Mouse (Mus musculus) kidney, embryonic 16.5 days (tissue): ENCODE results near the gene Idua. TPM values are rescaled to one million over a fixed set of nuclear protein-coding genes. Genes with fewer than 3 reads are reported as not detected.
A peak's percentile ranks its signal among the peaks of the same experiment; 100 is the strongest.

Experiments
- ATAC-seq: fragments of 200-750 bp; cut with Nextera tagmentation; 2 replicates; pipeline ENCODE4 v1.8.0; 2017; ENCODE audit warnings: moderate TSS enrichment; ENCODE audit not compliant: low FRiP score, low TSS enrichment
- H3K27ac ChIP-seq: fragments of 300-500 bp; sonication (generic); 2 replicates; pipeline ENCODE4 v1.5.1; 2014; ENCODE audit warnings: low read length
- H3K27me3 ChIP-seq: fragments of 300-500 bp; sonication (generic); 2 replicates; pipeline ENCODE4 v1.6.1; 2014; ENCODE audit warnings: low read length, control low read depth, mixed read lengths; ENCODE audit not compliant: insufficient read depth
- H3K36me3 ChIP-seq: fragments of 300-500 bp; sonication (generic); 2 replicates; pipeline ENCODE4 v1.6.1; 2014; ENCODE audit warnings: low read length, control low read depth, mixed read lengths; ENCODE audit not compliant: insufficient read depth
- H3K4me1 ChIP-seq: fragments of 300-500 bp; sonication (generic); 2 replicates; pipeline ENCODE4 v1.6.1; 2014; ENCODE audit warnings: low read length, control low read depth, mixed read lengths; ENCODE audit not compliant: insufficient read depth
- H3K4me2 ChIP-seq: fragments of 300-500 bp; sonication (generic); replicated peaks from 2 replicates; pipeline ENCODE4 v1.6.1; 2014; ENCODE audit warnings: low read depth, low read length
- H3K4me3 ChIP-seq: fragments of 300-500 bp; sonication (generic); 2 replicates; pipeline ENCODE4 v1.5.1; 2014; ENCODE audit warnings: mild to moderate bottlenecking, low read length
- H3K9ac ChIP-seq: fragments of 300-500 bp; sonication (generic); replicated peaks from 2 replicates; pipeline ENCODE4 v1.6.1; 2014; ENCODE audit warnings: low read length
- H3K9me3 ChIP-seq: fragments of 300-500 bp; sonication (generic); 2 replicates; pipeline ENCODE4 v1.6.1; 2016; ENCODE audit warnings: low read length, control low read depth
- WGBS: fragments of 180-500 bp; shearing (Covaris S2); extraction: QIAGEN DNeasy Blood & Tissue Kit; methylation state at CpG from one replicate; pipeline ENCODE4 v1.1.7; 2014; 5-methylcytosine and 5-hydroxymethylcytosine counted together
- polyA plus RNA-seq: library from polyadenylated mRNA; unstranded; fragments of >200 nt; fragmentation: Nextera tagmentation; extraction: Ambion mirVana; gene quantifications from 2 replicates; pipeline ENCODE4 v1.2.1, GENCODE M21; 2015

Gene Idua
- polyA plus RNA-seq, 1 experiment from 2014 or later: 12.0 TPM

GRCm38 (mm10) chr5:108654444-108654990, 5.6 kb upstream of the Idua start:
- 90% methylated on average over 10 of the region's 10 CpGs for WGBS
- peaks cover 3% of the 10 kb centered on the region for H3K4me1 ChIP-seq
- ATAC-seq: no peak
- no peaks in the 10 kb centered on the region for H3K27me3 ChIP-seq
- H3K4me3 ChIP-seq: no peak overlapping the region
- no peak overlapping the region for H3K4me2 ChIP-seq
- peaks cover 37% of the 10 kb centered on the region for H3K36me3 ChIP-seq
- no peaks in the 10 kb centered on the region for H3K9me3 ChIP-seq
- no peak overlapping the region for H3K9ac ChIP-seq
- H3K27ac ChIP-seq: no peak overlapping the region

DNA sequence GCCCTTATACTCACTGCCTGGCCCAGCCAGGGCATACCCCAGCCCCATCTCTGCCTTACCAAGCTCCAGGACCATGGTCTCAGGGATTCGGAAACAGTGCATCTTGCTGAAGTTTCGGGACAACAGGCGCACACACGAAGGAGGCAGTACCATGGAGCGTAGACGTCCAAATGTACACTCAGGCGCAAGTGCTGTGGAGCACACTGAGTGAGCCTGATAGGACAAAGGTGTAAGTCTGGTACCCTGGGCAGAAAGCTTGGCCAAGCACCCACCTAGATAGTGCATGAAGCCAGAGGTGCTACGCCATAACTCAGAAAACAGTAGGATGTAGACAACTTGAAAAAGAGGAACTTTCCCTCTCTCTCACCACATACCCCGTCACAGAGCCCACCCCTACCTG, 4.8 kb upstream of the Idua start:
- ATAC-seq: no peak
- no peaks in the 10 kb centered on the region for H3K9me3 ChIP-seq
- no peak overlapping the region for H3K27ac ChIP-seq
- H3K4me3 ChIP-seq: no peak overlapping the region
- no peaks in the 10 kb centered on the region for H3K27me3 ChIP-seq
- H3K4me1 ChIP-seq: peaks cover 9% of the 10 kb centered on the region
- peaks cover 33% of the 10 kb centered on the region for H3K36me3 ChIP-seq
- H3K4me2 ChIP-seq: no peak overlapping the region
- no peak overlapping the region for H3K9ac ChIP-seq
- WGBS: 93% methylated on average over 9 of the region's 9 CpGs

DNA sequence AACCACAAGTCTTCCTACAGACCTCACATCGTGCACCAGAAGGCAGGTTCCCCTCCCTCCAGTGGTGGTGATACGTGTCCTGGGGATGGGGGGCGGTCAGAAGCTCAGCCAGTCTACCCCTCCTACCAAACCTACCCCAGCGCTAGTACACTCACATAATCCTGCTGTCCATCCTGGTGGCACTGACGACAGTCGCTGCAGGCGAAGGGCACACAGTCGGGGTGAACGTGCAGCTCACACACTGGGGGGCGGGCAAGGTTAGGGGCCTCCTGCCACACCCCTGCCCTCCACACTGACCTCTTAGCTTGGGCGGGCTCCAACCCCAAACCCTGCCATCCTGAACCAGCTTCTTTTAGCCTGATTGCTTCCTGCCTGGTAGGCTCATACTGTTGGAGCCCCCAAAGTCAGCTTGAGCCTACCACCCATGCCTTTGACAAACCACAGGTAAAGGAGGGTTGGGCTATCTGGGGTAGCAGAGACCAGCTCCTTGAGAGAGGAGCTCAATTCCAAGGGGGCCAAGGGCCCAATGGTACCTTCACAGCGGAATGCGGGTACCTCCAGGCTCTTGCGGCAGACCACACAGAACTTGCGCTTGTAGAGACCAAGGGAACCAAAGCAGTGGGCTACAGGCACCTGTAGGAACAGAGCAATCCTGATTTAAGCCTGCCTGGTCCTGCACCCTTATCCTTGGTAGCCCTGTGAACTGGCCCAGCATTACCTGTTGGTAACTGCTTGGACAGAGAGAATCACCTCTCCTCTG, 4.1 kb upstream of the Idua start:
- Histone ChIP-seq H3K4me2 (no peak overlapping the region), H3K9ac (no peak overlapping the region), H3K27ac (no peak overlapping the region), H3K27me3 (no peaks in the 10 kb centered on the region), H3K4me3 (no peak overlapping the region), H3K9me3 (no peaks in the 10 kb centered on the region), H3K36me3 (peaks cover 31% of the 10 kb centered on the region), H3K4me1 (peaks cover 11% of the 10 kb centered on the region)
- no peak for ATAC-seq
- whole genome bisulfite sequencing: 91% methylated on average over 15 of the region's 15 CpGs

GRCm38 (mm10) chr5:108657406-108657805, 2.7 kb upstream of the Idua start:
- no peak for ATAC-seq
- peaks cover 31% of the 10 kb centered on the region for H3K36me3 ChIP-seq

DNA sequence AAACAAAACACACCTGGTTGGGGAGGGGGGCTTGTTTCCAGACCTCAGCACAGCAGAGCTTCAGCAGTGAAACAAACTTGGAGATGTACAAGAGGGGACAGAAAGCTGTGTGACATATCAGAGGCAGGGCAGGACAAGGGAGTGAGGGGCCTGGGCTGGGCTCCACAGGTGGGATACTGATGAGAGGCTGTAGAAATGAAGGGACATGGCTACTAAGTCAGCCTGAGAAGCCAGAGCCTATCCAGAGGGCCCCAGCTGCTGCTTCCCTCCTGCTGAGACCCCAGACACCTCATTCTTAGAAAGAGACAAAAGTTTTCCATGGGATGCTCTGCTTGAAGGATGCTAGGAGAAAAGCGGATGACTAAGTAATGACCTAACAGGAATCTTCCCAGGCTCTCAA, 1.5 kb upstream of the Idua start:
- Histone ChIP-seq H3K36me3 (peaks cover 20% of the 10 kb centered on the region), H3K9me3 (no peaks in the 10 kb centered on the region), H3K4me1 (peaks cover 11% of the 10 kb centered on the region), H3K4me2 (no peak overlapping the region), H3K9ac (no peak overlapping the region), H3K27me3 (no peaks in the 10 kb centered on the region), H3K4me3 (no peak overlapping the region), H3K27ac (no peak overlapping the region)
- no peak for ATAC-seq
- 90% methylated on average over 1 of the region's 1 CpGs for WGBS

More at GRCm38 (mm10) chr5:108657406-108657805, 2.7 kb upstream of the Idua start:
- WGBS: 81% methylated on average over 5 of the region's 5 CpGs
- no peaks in the 10 kb centered on the region for H3K27me3 ChIP-seq
- H3K27ac ChIP-seq: no peak overlapping the region
- no peak overlapping the region for H3K9ac ChIP-seq
- peaks cover 11% of the 10 kb centered on the region for H3K4me1 ChIP-seq
- no peaks in the 10 kb centered on the region for H3K9me3 ChIP-seq
- no peak overlapping the region for H3K4me2 ChIP-seq
- no peak overlapping the region for H3K4me3 ChIP-seq

- peak; percentile 99 for ATAC-seq
- peaks cover 11% of the 10 kb centered on the region for H3K4me1 ChIP-seq
- WGBS: 10% methylated on average over 36 of the region's 36 CpGs
- H3K27ac ChIP-seq: 0 out of 2 replicates have a peak overlapping the region, but pooled peaks have one; percentile 46
- peak overlapping the region; percentile 92 for H3K9ac ChIP-seq
- H3K27me3 ChIP-seq: no peaks in the 10 kb centered on the region
- peak overlapping the region; percentile 75 for H3K4me2 ChIP-seq
- peaks cover 3% of the 10 kb centered on the region; the same call in 1 of the 2 replicates for H3K36me3 ChIP-seq
- H3K4me3 ChIP-seq: peak overlapping the region; percentile 94
- H3K9me3 ChIP-seq: no peaks in the 10 kb centered on the region
Observed at GRCm38 (mm10) chr5:108660632-108661268, 619 bp downstream of the Idua start.

DNA sequence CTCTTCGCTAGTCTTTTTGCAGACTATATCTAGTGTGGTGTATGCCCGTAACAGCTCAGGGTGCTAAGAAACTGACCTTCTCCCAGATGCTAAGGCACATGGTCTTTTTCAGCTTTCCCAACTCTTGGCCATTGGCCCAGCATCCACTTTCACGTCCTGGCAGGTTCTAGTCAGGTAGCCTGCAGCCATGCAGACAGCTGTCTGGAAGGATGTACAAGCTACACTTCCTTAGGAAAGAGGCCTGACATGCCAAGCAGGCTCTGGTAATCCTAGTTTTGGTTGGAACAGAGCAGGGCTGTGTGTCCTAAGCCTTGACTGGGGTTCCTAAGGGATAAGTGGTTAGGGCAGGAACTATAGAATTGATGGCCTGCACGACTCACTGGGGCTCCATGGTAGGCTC, 2.6 kb downstream of the Idua start:
- no peak for ATAC-seq
- no peak overlapping the region for H3K4me2 ChIP-seq
- H3K27me3 ChIP-seq: no peaks in the 10 kb centered on the region
- no peaks in the 10 kb centered on the region for H3K36me3 ChIP-seq
- H3K9ac ChIP-seq: no peak overlapping the region
- H3K9me3 ChIP-seq: no peaks in the 10 kb centered on the region
- no peak overlapping the region for H3K27ac ChIP-seq
- no peak overlapping the region for H3K4me3 ChIP-seq
- H3K4me1 ChIP-seq: peaks cover 11% of the 10 kb centered on the region
- 81% methylated on average over 4 of the region's 4 CpGs for WGBS

- ATAC-seq: no peak
- 46% methylated on average over 3 of the region's 3 CpGs for WGBS
- Histone ChIP-seq H3K36me3 (no peaks in the 10 kb centered on the region), H3K4me2 (no peak overlapping the region), H3K4me3 (no peak overlapping the region), H3K9me3 (no peaks in the 10 kb centered on the region), H3K4me1 (peaks cover 14% of the 10 kb centered on the region), H3K9ac (no peak overlapping the region), H3K27ac (no peak overlapping the region), H3K27me3 (no peaks in the 10 kb centered on the region)
Observed at GRCm38 (mm10) chr5:108665066-108665465, 4.9 kb downstream of the Idua start.

DNA sequence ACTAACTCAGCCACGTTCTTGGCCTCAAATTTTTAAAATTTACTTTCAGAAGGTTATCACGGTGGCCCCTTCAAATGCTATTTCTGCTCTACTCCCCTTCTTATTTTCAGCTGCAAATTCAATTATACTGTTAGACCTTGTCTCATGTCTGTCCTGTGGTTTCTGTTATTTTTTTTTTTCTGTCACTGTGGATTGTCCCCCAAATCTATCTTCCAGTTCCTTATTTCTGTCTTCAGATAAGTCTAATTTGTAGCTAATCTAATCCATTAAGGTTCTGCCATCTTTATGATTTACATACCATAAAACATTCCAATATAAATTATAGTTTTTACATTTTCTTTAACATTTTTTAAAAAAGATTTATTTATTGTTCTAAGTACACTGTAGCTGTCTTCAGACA, 7.2 kb downstream of the Idua start:
- peaks cover 15% of the 10 kb centered on the region for H3K4me1 ChIP-seq
- H3K27me3 ChIP-seq: no peaks in the 10 kb centered on the region
- no peak overlapping the region for H3K27ac ChIP-seq
- H3K4me3 ChIP-seq: no peak overlapping the region
- 78% methylated on average over 2 of the region's 2 CpGs for WGBS
- no peak for ATAC-seq
- H3K9ac ChIP-seq: no peak overlapping the region
- no peaks in the 10 kb centered on the region for H3K9me3 ChIP-seq
- peaks cover 10% of the 10 kb centered on the region; the same call in 1 of the 2 replicates for H3K36me3 ChIP-seq
- H3K4me2 ChIP-seq: no peak overlapping the region
